Mouse (Mus musculus) cerebellum, postnatal 14 days (tissue): ENCODE data around the gene Tstd1.
A peak's percentile ranks its signal among the peaks of the same experiment; 100 is the strongest.

ENCODE experiments used
- DNase-seq, 2 experiments: peaks; one replicate each; pipeline ENCODE4 v3.0.0; 2021; ENCODE audit warnings: mixed read lengths in 2 of 2

Tstd1 gene

GRCm38 (mm10) chr1:171418660-171419059 is at the start of gene Tstd1:
TSS of gene Tstd1 (plus strand) at chr1:171418872.
- DNase-seq: no peak

GRCm38 (mm10) chr1:171369845-171370556 is 48.7 kb upstream of the Tstd1 start, which contains the start of gene Nectin4:
TSS of gene Nectin4 (plus strand) at chr1:171370099.
- no peak for DNase-seq

- DNase-seq: no peak
Measured at GRCm38 (mm10) chr1:171372880-171373279, 45.8 kb upstream of the Tstd1 start.

- DNase-seq: no peak
Measured at GRCm38 (mm10) chr1:171373946-171374345, 44.7 kb upstream of the Tstd1 start.

GRCm38 (mm10) chr1:171375646-171376097 is 43.0 kb upstream of the Tstd1 start:
- DNase-seq: no peak

- DNase-seq: peak; percentile 54
Measured at GRCm38 (mm10) chr1:171378298-171378697, 40.4 kb upstream of the Tstd1 start.

- DNase-seq: peak; percentile 74 to 85
Measured at GRCm38 (mm10) chr1:171379935-171380599, 38.6 kb upstream of the Tstd1 start.

GRCm38 (mm10) chr1:171382096-171382620 is 36.5 kb upstream of the Tstd1 start:
- DNase-seq: no peak

GRCm38 (mm10) chr1:171384361-171384760 is 34.3 kb upstream of the Tstd1 start:
- no peak for DNase-seq

- no peak for DNase-seq
Measured at GRCm38 (mm10) chr1:171385171-171385570, 33.5 kb upstream of the Tstd1 start.

GRCm38 (mm10) chr1:171387099-171387498 is 31.6 kb upstream of the Tstd1 start:
- peak; percentile 28 to 69 for DNase-seq

GRCm38 (mm10) chr1:171388376-171389102 is 30.1 kb upstream of the Tstd1 start, which contains the start of gene Arhgap30:
TSS of gene Arhgap30 (plus strand) at chr1:171388954.
- DNase-seq: no peak

GRCm38 (mm10) chr1:171390101-171390500 is 28.6 kb upstream of the Tstd1 start:
- DNase-seq: no peak

GRCm38 (mm10) chr1:171401821-171402220 is 16.9 kb upstream of the Tstd1 start:
- DNase-seq: no peak

- DNase-seq: no peak
Measured at GRCm38 (mm10) chr1:171402991-171403390, 15.7 kb upstream of the Tstd1 start.

GRCm38 (mm10) chr1:171407263-171407662 is 11.4 kb upstream of the Tstd1 start:
- no peak for DNase-seq

- DNase-seq: no peak
Measured at GRCm38 (mm10) chr1:171410231-171410630, 8.4 kb upstream of the Tstd1 start.

- DNase-seq: peak; percentile 95 to 96
Measured at GRCm38 (mm10) chr1:171410947-171411484, 7.7 kb upstream of the Tstd1 start, which contains the start of gene Usf1. TSS of gene Usf1 (plus strand) at chr1:171411313.

GRCm38 (mm10) chr1:171411492-171411941 is 7.2 kb upstream of the Tstd1 start:
- DNase-seq: no peak

- DNase-seq: peak; percentile 47 to 49
Measured at GRCm38 (mm10) chr1:171412001-171412441, 6.7 kb upstream of the Tstd1 start.

- no peak for DNase-seq
Measured at GRCm38 (mm10) chr1:171412446-171412845, 6.2 kb upstream of the Tstd1 start.

- no peak for DNase-seq
Measured at GRCm38 (mm10) chr1:171413608-171414007, 5.1 kb upstream of the Tstd1 start.
